Mouse (Mus musculus): ENCODE measurements around the gene Tunar. TPM values are rescaled to one million over a fixed set of nuclear protein-coding genes. Genes with fewer than 3 reads are reported as not detected.

The Tunar gene
- total and polyA plus RNA-seq, 3 experiments: 0.11 TPM; not detected in 2

DNA sequence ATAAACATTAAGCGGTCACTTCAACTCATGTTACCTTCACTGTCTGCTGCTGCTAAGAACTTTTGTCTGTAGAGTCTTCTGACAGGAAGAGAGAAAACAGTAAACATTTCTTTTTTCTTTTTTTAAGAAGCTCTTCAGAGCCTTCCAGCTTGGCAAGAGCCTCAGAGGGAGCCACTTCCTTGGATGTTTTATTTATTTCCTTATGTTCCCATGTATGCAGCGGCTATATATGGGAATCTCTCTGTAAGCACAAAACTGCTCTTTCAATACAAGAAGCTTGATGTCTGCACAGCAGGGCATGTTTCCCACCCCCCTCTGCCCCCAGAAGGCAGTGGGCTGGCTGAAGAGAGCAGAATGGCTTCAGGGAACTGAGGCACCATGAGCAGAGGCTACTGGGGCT lies 30.0 kb downstream of the Tunar start:
- no peak for ATAC-seq (ENCODE audit: extremely low read depth, insufficient number of reproducible peaks, low FRiP score, poor library complexity, severe bottlenecking)
- H3K36me3 ChIP-seq (replicated peaks): no peaks in the 10 kb centered on the region
- no peaks in the 10 kb centered on the region for H3K4me1 ChIP-seq (ENCODE audit: insufficient read depth, low read depth, low read length)
- TF ChIP-seq POLR2AphosphoS5 (IDR thresholded peaks at IDR 0.05; ENCODE audit: insufficient replicate concordance, low read depth, low read length): no peak
- no peak for TF ChIP-seq TAL1 (conservative IDR thresholded peaks at IDR 0.05; ENCODE audit: low read depth, low read length)
- no peak for TF ChIP-seq CTCF (IDR thresholded peaks at IDR 0.05; ENCODE audit: low read depth, low read length)
- TF ChIP-seq GATA1 (IDR thresholded peaks at IDR 0.05; ENCODE audit: borderline replicate concordance, low read length): no peak
- TF ChIP-seq GATA2 (IDR thresholded peaks at IDR 0.05; ENCODE audit: borderline replicate concordance, low read depth, low read length): no peak
- DNase-seq (ENCODE audit: low spot score): no peak
- H3K4me3 ChIP-seq (ENCODE audit: low read depth, low read length): no peak overlapping the region
- H3K9me3 ChIP-seq (replicated peaks): peaks cover 82% of the 10 kb centered on the region
- no peaks in the 10 kb centered on the region for H3K27me3 ChIP-seq (ENCODE audit: insufficient read depth, low read length)

GRCm38 (mm10) chr12:105374564-105374963 lies 40.9 kb downstream of the Tunar start:
- ATAC-seq (ENCODE audit: extremely low read depth, insufficient number of reproducible peaks, low FRiP score, poor library complexity, severe bottlenecking) (no peak), DNase-seq (ENCODE audit: low spot score) (no peak)
- Histone ChIP-seq H3K27me3 (ENCODE audit: insufficient read depth, low read length) (no peaks in the 10 kb centered on the region), H3K4me1 (ENCODE audit: insufficient read depth, low read depth, low read length) (no peaks in the 10 kb centered on the region), H3K9me3 (replicated peaks) (peaks cover 88% of the 10 kb centered on the region), H3K36me3 (replicated peaks) (no peaks in the 10 kb centered on the region), H3K4me3 (ENCODE audit: low read depth, low read length) (no peak overlapping the region)
- TF ChIP-seq POLR2AphosphoS5 (IDR thresholded peaks at IDR 0.05; ENCODE audit: insufficient replicate concordance, low read depth, low read length) (no peak), GATA2 (IDR thresholded peaks at IDR 0.05; ENCODE audit: borderline replicate concordance, low read depth, low read length) (no peak), TAL1 (conservative IDR thresholded peaks at IDR 0.05; ENCODE audit: low read depth, low read length) (no peak), GATA1 (IDR thresholded peaks at IDR 0.05; ENCODE audit: borderline replicate concordance, low read length) (no peak), CTCF (IDR thresholded peaks at IDR 0.05; ENCODE audit: low read depth, low read length) (no peak)

GRCm38 (mm10) chr12:105376976-105377375 lies 43.3 kb downstream of the Tunar start:
- ATAC-seq (ENCODE audit: extremely low read depth, insufficient number of reproducible peaks, low FRiP score, poor library complexity, severe bottlenecking): no peak
- Histone ChIP-seq H3K4me3 (ENCODE audit: low read depth, low read length) (no peak overlapping the region), H3K9me3 (replicated peaks) (peaks cover 91% of the 10 kb centered on the region), H3K27me3 (ENCODE audit: insufficient read depth, low read length) (no peaks in the 10 kb centered on the region; the same call in 1 of the 2 replicates), H3K36me3 (replicated peaks) (no peaks in the 10 kb centered on the region), H3K4me1 (ENCODE audit: insufficient read depth, low read depth, low read length) (no peaks in the 10 kb centered on the region)
- DNase-seq (ENCODE audit: low spot score): no peak
- TF ChIP-seq TAL1 (conservative IDR thresholded peaks at IDR 0.05; ENCODE audit: low read depth, low read length): no peak
- TF ChIP-seq POLR2AphosphoS5 (IDR thresholded peaks at IDR 0.05; ENCODE audit: insufficient replicate concordance, low read depth, low read length): no peak
- TF ChIP-seq CTCF (IDR thresholded peaks at IDR 0.05; ENCODE audit: low read depth, low read length): no peak
- no peak for TF ChIP-seq GATA2 (IDR thresholded peaks at IDR 0.05; ENCODE audit: borderline replicate concordance, low read depth, low read length)
- no peak for TF ChIP-seq GATA1 (IDR thresholded peaks at IDR 0.05; ENCODE audit: borderline replicate concordance, low read length)

DNA sequence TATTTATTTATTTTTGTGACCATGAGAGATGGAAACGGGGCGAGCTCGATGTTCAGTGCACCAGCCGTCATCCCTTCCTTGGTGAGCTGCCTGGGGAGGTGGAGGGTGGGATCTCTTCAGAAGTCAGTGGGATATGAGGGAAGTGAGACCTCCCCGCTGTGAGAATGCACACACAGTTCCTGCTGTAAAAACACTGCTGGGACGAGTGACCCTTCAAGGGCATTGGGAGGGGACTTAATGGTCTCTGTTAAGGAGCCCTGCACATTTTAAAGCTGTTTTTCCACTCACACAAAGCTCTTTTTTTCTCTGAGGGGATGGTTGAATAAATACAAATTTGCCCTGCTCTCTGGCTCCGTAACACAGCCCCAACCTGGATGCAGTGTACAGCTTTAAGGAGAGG lies 49.1 kb downstream of the Tunar start:
- H3K9me3 ChIP-seq (replicated peaks): peaks cover 91% of the 10 kb centered on the region
- H3K4me3 ChIP-seq (ENCODE audit: low read depth, low read length): no peak overlapping the region
- DNase-seq (ENCODE audit: low spot score) (no peak), ATAC-seq (ENCODE audit: extremely low read depth, insufficient number of reproducible peaks, low FRiP score, poor library complexity, severe bottlenecking) (no peak)
- H3K4me1 ChIP-seq (ENCODE audit: insufficient read depth, low read depth, low read length): no peaks in the 10 kb centered on the region
- no peaks in the 10 kb centered on the region; the same call in 1 of the 2 replicates for H3K27me3 ChIP-seq (ENCODE audit: insufficient read depth, low read length)
- TF ChIP-seq POLR2AphosphoS5 (IDR thresholded peaks at IDR 0.05; ENCODE audit: insufficient replicate concordance, low read depth, low read length): no peak
- H3K36me3 ChIP-seq (replicated peaks): no peaks in the 10 kb centered on the region

DNA sequence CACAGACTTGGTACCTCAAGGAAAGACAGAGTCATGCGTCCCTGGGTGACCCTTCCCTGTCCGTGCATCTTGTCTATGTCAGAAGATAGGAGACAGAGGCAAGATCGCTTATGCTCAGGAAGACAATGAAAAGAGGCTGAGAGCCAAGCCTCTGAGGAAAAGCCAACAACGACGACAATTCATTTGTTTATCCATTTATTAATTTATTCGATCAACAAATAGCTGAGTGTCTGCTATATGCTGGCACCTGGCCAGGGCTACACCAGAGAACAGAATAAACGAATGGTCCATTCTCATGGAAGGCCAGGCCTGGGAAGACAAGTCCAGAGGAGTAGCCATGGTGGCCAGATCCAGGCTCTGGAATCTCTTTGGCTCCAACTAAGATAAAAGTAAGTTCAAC lies 61.0 kb downstream of the Tunar start:
- no peaks in the 10 kb centered on the region for H3K27me3 ChIP-seq (ENCODE audit: insufficient read depth, low read length)
- no peaks in the 10 kb centered on the region for H3K36me3 ChIP-seq (replicated peaks)
- peaks cover 88% of the 10 kb centered on the region for H3K9me3 ChIP-seq (replicated peaks)
- DNase-seq (ENCODE audit: low spot score) (no peak), ATAC-seq (ENCODE audit: extremely low read depth, insufficient number of reproducible peaks, low FRiP score, poor library complexity, severe bottlenecking) (no peak)
- no peak overlapping the region for H3K4me3 ChIP-seq (ENCODE audit: low read depth, low read length)
- H3K4me1 ChIP-seq (ENCODE audit: insufficient read depth, low read depth, low read length): no peaks in the 10 kb centered on the region
- TF ChIP-seq POLR2AphosphoS5 (IDR thresholded peaks at IDR 0.05; ENCODE audit: insufficient replicate concordance, low read depth, low read length) (no peak), GATA1 (IDR thresholded peaks at IDR 0.05; ENCODE audit: borderline replicate concordance, low read length) (no peak), CTCF (IDR thresholded peaks at IDR 0.05; ENCODE audit: low read depth, low read length) (no peak), TAL1 (conservative IDR thresholded peaks at IDR 0.05; ENCODE audit: low read depth, low read length) (no peak), GATA2 (IDR thresholded peaks at IDR 0.05; ENCODE audit: borderline replicate concordance, low read depth, low read length) (no peak)

- DNase-seq (ENCODE audit: low spot score) (no peak), ATAC-seq (ENCODE audit: extremely low read depth, insufficient number of reproducible peaks, low FRiP score, poor library complexity, severe bottlenecking) (no peak)
- no peak overlapping the region for H3K4me3 ChIP-seq (ENCODE audit: low read depth, low read length)
- H3K9me3 ChIP-seq (replicated peaks): peaks cover 87% of the 10 kb centered on the region
- no peaks in the 10 kb centered on the region for H3K27me3 ChIP-seq (ENCODE audit: insufficient read depth, low read length)
- H3K36me3 ChIP-seq (replicated peaks): no peaks in the 10 kb centered on the region
- no peaks in the 10 kb centered on the region for H3K4me1 ChIP-seq (ENCODE audit: insufficient read depth, low read depth, low read length)
- TF ChIP-seq POLR2AphosphoS5 (IDR thresholded peaks at IDR 0.05; ENCODE audit: insufficient replicate concordance, low read depth, low read length) (no peak), GATA2 (IDR thresholded peaks at IDR 0.05; ENCODE audit: borderline replicate concordance, low read depth, low read length) (no peak)
These were observed 64.5 kb downstream of the Tunar start for GRCm38 (mm10) chr12:105398172-105398571.

DNA sequence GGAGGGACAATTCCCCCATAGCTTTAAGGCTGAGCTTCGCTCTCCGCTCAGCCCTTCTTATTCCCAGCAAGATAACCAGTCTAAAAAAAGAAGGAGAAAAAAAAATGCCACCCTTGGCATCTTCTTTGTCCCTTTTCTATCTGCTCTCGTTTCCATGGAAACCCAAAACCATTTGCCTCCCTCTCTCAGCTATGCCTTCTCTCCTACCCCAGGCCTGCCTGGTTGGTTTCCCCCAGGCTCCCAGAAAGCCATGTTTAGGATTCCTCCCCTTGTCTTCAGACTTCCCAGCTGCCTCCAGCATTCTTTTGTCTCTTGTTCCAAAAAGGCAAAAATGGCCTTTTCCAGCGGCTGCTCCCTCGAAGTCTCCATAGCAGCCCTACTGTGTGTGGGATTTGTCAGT lies 70.1 kb downstream of the Tunar start:
- peaks cover 83% of the 10 kb centered on the region for H3K9me3 ChIP-seq (replicated peaks)
- no peaks in the 10 kb centered on the region for H3K36me3 ChIP-seq (replicated peaks)
- H3K4me1 ChIP-seq (ENCODE audit: insufficient read depth, low read depth, low read length): no peaks in the 10 kb centered on the region
- ATAC-seq (ENCODE audit: extremely low read depth, insufficient number of reproducible peaks, low FRiP score, poor library complexity, severe bottlenecking) (no peak), DNase-seq (ENCODE audit: low spot score) (no peak)
- H3K27me3 ChIP-seq (ENCODE audit: insufficient read depth, low read length): no peaks in the 10 kb centered on the region
- TF ChIP-seq TAL1 (conservative IDR thresholded peaks at IDR 0.05; ENCODE audit: low read depth, low read length) (no peak), GATA2 (IDR thresholded peaks at IDR 0.05; ENCODE audit: borderline replicate concordance, low read depth, low read length) (no peak), POLR2AphosphoS5 (IDR thresholded peaks at IDR 0.05; ENCODE audit: insufficient replicate concordance, low read depth, low read length) (no peak), GATA1 (IDR thresholded peaks at IDR 0.05; ENCODE audit: borderline replicate concordance, low read length) (no peak), CTCF (IDR thresholded peaks at IDR 0.05; ENCODE audit: low read depth, low read length) (no peak)
- H3K4me3 ChIP-seq (ENCODE audit: low read depth, low read length): no peak overlapping the region

Data from G1E (cell line).